Mouse (Mus musculus): ENCODE measurements around the gene Prkag2.
A peak's percentile ranks its signal among the peaks of the same experiment; 100 is the strongest.
"Not testable (repeated sequence)": the region's sequence is repeated elsewhere in the genome, so short reads cannot be mapped to it uniquely, and the experiment has no call there.

The Prkag2 gene

GRCm38 (mm10) chr5:24871276-24871675, 229.2 kb downstream of the Prkag2 start:
- DNase-seq (ENCODE audit: low spot score) = no peak

GRCm38 (mm10) chr5:24869796-24870289, 230.6 kb downstream of the Prkag2 start:
- no peak for DNase-seq (ENCODE audit: low spot score)

GRCm38 (mm10) chr5:24863804-24864203, 236.6 kb downstream of the Prkag2 start:
- no peak for DNase-seq (ENCODE audit: low spot score)

- DNase-seq (ENCODE audit: low spot score) = no peak
These were observed 239.0 kb downstream of the Prkag2 start for GRCm38 (mm10) chr5:24861449-24861930.

GRCm38 (mm10) chr5:24860635-24861448, 239.6 kb downstream of the Prkag2 start:
- no peak for DNase-seq (ENCODE audit: low spot score)

GRCm38 (mm10) chr5:24859771-24860540, 240.5 kb downstream of the Prkag2 start:
- DNase-seq (ENCODE audit: low spot score) = no peak

GRCm38 (mm10) chr5:24854827-24855600, 245.4 kb downstream of the Prkag2 start:
- no peak for DNase-seq (ENCODE audit: low spot score)

GRCm38 (mm10) chr5:24854256-24854655, 246.2 kb downstream of the Prkag2 start:
- DNase-seq (ENCODE audit: low spot score) = no peak

- DNase-seq (ENCODE audit: low spot score) = not testable (repeated sequence)
These were observed 252.2 kb downstream of the Prkag2 start for GRCm38 (mm10) chr5:24848261-24848660.

- DNase-seq (ENCODE audit: low spot score) = no peak
These were observed 256.6 kb downstream of the Prkag2 start for GRCm38 (mm10) chr5:24843841-24844240.

- DNase-seq (ENCODE audit: low spot score) = no peak
These were observed 257.4 kb downstream of the Prkag2 start for GRCm38 (mm10) chr5:24843103-24843475.

- peak; percentile 93 for DNase-seq (ENCODE audit: low spot score)
These were observed 258.0 kb downstream of the Prkag2 start, which contains the start of gene Rheb for GRCm38 (mm10) chr5:24842274-24843102. Gene Rheb (minus strand): TSS chr5:24842624.

- no peak for DNase-seq (ENCODE audit: low spot score)
These were observed 258.7 kb downstream of the Prkag2 start for GRCm38 (mm10) chr5:24841662-24842273.

- no peak for DNase-seq (ENCODE audit: low spot score)
These were observed 259.4 kb downstream of the Prkag2 start for GRCm38 (mm10) chr5:24840975-24841431.

GRCm38 (mm10) chr5:24834491-24834890, 266.0 kb downstream of the Prkag2 start:
- no peak for DNase-seq (ENCODE audit: low spot score)

- DNase-seq (ENCODE audit: low spot score) = no peak
These were observed 268.5 kb downstream of the Prkag2 start for GRCm38 (mm10) chr5:24831912-24832311.

GRCm38 (mm10) chr5:24828446-24828845, 272.0 kb downstream of the Prkag2 start:
- no peak for DNase-seq (ENCODE audit: low spot score)

GRCm38 (mm10) chr5:24827173-24827572, 273.3 kb downstream of the Prkag2 start:
- no peak for DNase-seq (ENCODE audit: low spot score)

- DNase-seq (ENCODE audit: low spot score) = no peak
These were observed 274.2 kb downstream of the Prkag2 start for GRCm38 (mm10) chr5:24826056-24826770.
